Mouse (Mus musculus) MEL (cell line): ENCODE results near the gene Inpp5b. TPM values are rescaled to one million over a fixed set of nuclear protein-coding genes. Genes with fewer than 3 reads are reported as not detected.

Experiments
- DNase-seq: peaks from one replicate; pipeline ENCODE4 v3.0.0; 2011; ENCODE audit warnings: low read depth, low spot score
- H3K27ac ChIP-seq: 2 replicates; pipeline ENCODE4 v1.5.1; 2012; ENCODE audit warnings: low read depth, mild to moderate bottlenecking, control low read depth, low read length, moderate library complexity; ENCODE audit not compliant: control insufficient read depth
- H3K27me3 ChIP-seq, 2 experiments: fragments of 150-350 bp in 1 of 2; sonication (generic) in 1 of 2; 2 replicates each; pipeline ENCODE4 v1.6.1; 2012; ENCODE audit warnings: low read length in 2 of 2, mild to moderate bottlenecking in 2 of 2, improper control_type of control experiment in 1 of 2, moderate library complexity in 1 of 2; ENCODE audit not compliant: insufficient read depth in 2 of 2, control insufficient read depth in 1 of 2
- H3K36me3 ChIP-seq, 2 experiments: 2 replicates each; pipeline ENCODE4 v1.6.1; 2012 to 2014; ENCODE audit warnings: low read length in 2 of 2, improper control_type of control experiment in 1 of 2, inconsistent platforms in 1 of 2, mild to moderate bottlenecking in 1 of 2; ENCODE audit not compliant: insufficient read depth in 2 of 2, control insufficient read depth in 1 of 2
- H3K4me1 ChIP-seq, 2 experiments: fragments of 150-350 bp in 1 of 2; sonication (generic) in 1 of 2; 2 replicates each; pipeline ENCODE4 v1.6.1; 2012; ENCODE audit warnings: low read length in 2 of 2, improper control_type of control experiment in 1 of 2, mild to moderate bottlenecking in 1 of 2; ENCODE audit not compliant: insufficient read depth in 2 of 2, control insufficient read depth in 1 of 2
- H3K4me3 ChIP-seq, 2 experiments: fragments of 150-350 bp in 1 of 2; sonication (generic) in 1 of 2; 2 replicates each; pipeline ENCODE4 v1.5.1; 2012; ENCODE audit warnings: low read depth in 2 of 2, low read length in 2 of 2, mild to moderate bottlenecking in 2 of 2, moderate library complexity in 2 of 2, control low read depth in 1 of 2, improper control_type of control experiment in 1 of 2; ENCODE audit not compliant: control insufficient read depth in 1 of 2, insufficient read depth in 1 of 2
- H3K79me2 ChIP-seq: 2 replicates; pipeline ENCODE4 v1.6.1; 2012; ENCODE audit warnings: mild to moderate bottlenecking, low read length, moderate library complexity; ENCODE audit not compliant: control insufficient read depth, poor library complexity, insufficient read depth
- H3K9ac ChIP-seq: 2 replicates; pipeline ENCODE4 v1.6.1; 2012; ENCODE audit warnings: low read depth, mild to moderate bottlenecking, control low read depth, low read length, moderate library complexity; ENCODE audit not compliant: control insufficient read depth, poor library complexity, severe bottlenecking
- H3K9me3 ChIP-seq: fragments of 150-350 bp; sonication (generic); replicated peaks from 2 replicates; pipeline ENCODE4 v1.6.1; 2012; ENCODE audit warnings: mild to moderate bottlenecking, low read length, improper control_type of control experiment, moderate library complexity; ENCODE audit not compliant: insufficient read depth
- BHLHE40 ChIP-seq: IDR thresholded peaks from 2 replicates; pipeline ENCODE4 v1.6.1; 2012; ENCODE audit warnings: low read depth, mild to moderate bottlenecking, inconsistent platforms, low read length, improper control_type of control experiment, borderline replicate concordance
- CHD1 ChIP-seq: IDR thresholded peaks from 2 replicates; pipeline ENCODE4 v1.6.1; 2012; ENCODE audit warnings: low read depth, mild to moderate bottlenecking, inconsistent platforms, low read length, improper control_type of control experiment
- ELF1 ChIP-seq: IDR thresholded peaks from 2 replicates; pipeline ENCODE4 v1.6.1; 2014; ENCODE audit warnings: low read depth, mild to moderate bottlenecking, inconsistent platforms, low read length, improper control_type of control experiment, moderate library complexity
- ETS1 ChIP-seq: IDR thresholded peaks from 2 replicates; pipeline ENCODE4 v1.6.1; 2012; ENCODE audit warnings: low read depth, mild to moderate bottlenecking, inconsistent platforms, low read length, improper control_type of control experiment, moderate library complexity
- JUND ChIP-seq: IDR thresholded peaks from 2 replicates; pipeline ENCODE4 v1.6.1; 2011; ENCODE audit warnings: low read depth, mild to moderate bottlenecking, improper control_type of control experiment, low read length
- KAT2A ChIP-seq: conservative IDR thresholded peaks from 2 replicates; pipeline ENCODE4 v1.6.1; 2012; ENCODE audit warnings: low read depth, low read length, improper control_type of control experiment, inconsistent platforms
- MAFK ChIP-seq: IDR thresholded peaks from 2 replicates; pipeline ENCODE4 v1.6.1; 2011; ENCODE audit warnings: low read depth, mild to moderate bottlenecking, low read length, improper control_type of control experiment, borderline replicate concordance
- MAX ChIP-seq: IDR thresholded peaks from 2 replicates; pipeline ENCODE4 v1.6.1; 2011; ENCODE audit warnings: low read length, improper control_type of control experiment
- MAZ ChIP-seq: IDR thresholded peaks from 2 replicates; pipeline ENCODE4 v1.6.1; 2012; ENCODE audit warnings: low read depth, mild to moderate bottlenecking, inconsistent platforms, low read length, improper control_type of control experiment
- MEF2A ChIP-seq: IDR thresholded peaks from 2 replicates; pipeline ENCODE4 v1.6.1; 2014; ENCODE audit warnings: low read depth, mild to moderate bottlenecking, inconsistent platforms, low read length, improper control_type of control experiment; ENCODE audit not compliant: poor library complexity, insufficient replicate concordance, severe bottlenecking; ENCODE audit errors: extremely low read depth
- MXI1 ChIP-seq: IDR thresholded peaks from 2 replicates; pipeline ENCODE4 v1.6.1; 2011; ENCODE audit warnings: mild to moderate bottlenecking, low read depth, low read length, improper control_type of control experiment
- POLR2AphosphoS2 ChIP-seq: IDR thresholded peaks from 2 replicates; pipeline ENCODE4 v1.6.1; 2011; ENCODE audit warnings: low read length, improper control_type of control experiment
- POLR2AphosphoS5 ChIP-seq: IDR thresholded peaks from 2 replicates; pipeline ENCODE4 v1.6.1; 2012; ENCODE audit warnings: low read depth, borderline replicate concordance, mild to moderate bottlenecking, inconsistent platforms, low read length, moderate library complexity, mixed read lengths
- RAD21 ChIP-seq: IDR thresholded peaks from 2 replicates; pipeline ENCODE4 v1.6.1; 2011; ENCODE audit warnings: mild to moderate bottlenecking, low read depth, low read length, improper control_type of control experiment
- RCOR1 ChIP-seq: IDR thresholded peaks from 2 replicates; pipeline ENCODE4 v1.6.1; 2012; ENCODE audit warnings: low read depth, mild to moderate bottlenecking, inconsistent platforms, low read length, improper control_type of control experiment
- SMC3 ChIP-seq: IDR thresholded peaks from 2 replicates; pipeline ENCODE4 v1.6.1; 2011; ENCODE audit warnings: low read depth, low read length, improper control_type of control experiment
- TCF12 ChIP-seq: IDR thresholded peaks from 2 replicates; pipeline ENCODE4 v1.6.1; 2014; ENCODE audit warnings: low read depth, mild to moderate bottlenecking, inconsistent platforms, low read length, improper control_type of control experiment, moderate library complexity
- USF1 ChIP-seq: IDR thresholded peaks from 2 replicates; pipeline ENCODE4 v1.6.1; 2014; ENCODE audit warnings: low read depth, mild to moderate bottlenecking, inconsistent platforms, low read length, improper control_type of control experiment, moderate library complexity
- USF2 ChIP-seq, 2 experiments: IDR thresholded peaks; 2 replicates each; pipeline ENCODE4 v1.6.1; 2011 to 2012; ENCODE audit warnings: improper control_type of control experiment in 2 of 2, low read length in 2 of 2, borderline replicate concordance in 1 of 2, inconsistent platforms in 1 of 2, low read depth in 1 of 2, mild to moderate bottlenecking in 1 of 2; ENCODE audit not compliant: insufficient read depth in 1 of 2
- ZC3H11A ChIP-seq: IDR thresholded peaks from 2 replicates; pipeline ENCODE4 v1.6.1; 2012; ENCODE audit warnings: low read depth, mild to moderate bottlenecking, inconsistent platforms, low read length, improper control_type of control experiment
- ZKSCAN1 ChIP-seq: IDR thresholded peaks from 2 replicates; pipeline ENCODE4 v1.6.1; 2012; ENCODE audit warnings: low read depth, mild to moderate bottlenecking, inconsistent platforms, low read length, improper control_type of control experiment, moderate library complexity
- ZMIZ1 ChIP-seq: IDR thresholded peaks from 2 replicates; pipeline ENCODE4 v1.6.1; 2012; ENCODE audit warnings: low read depth, mild to moderate bottlenecking, inconsistent platforms, low read length, improper control_type of control experiment, moderate library complexity
- polyA plus RNA-seq, 2 experiments: library from polyadenylated mRNA; stranded (reverse) in 1 of 2; unstranded in 1 of 2; fragments of >175 nt in 1 of 2; fragments of >200 nt in 1 of 2; gene quantifications; 2 replicates each; pipeline versions ENCODE4 v1.2.1 to v1.2.4; 2012; ENCODE audit warnings: low replicate concordance in 2 of 2, low read depth in 1 of 2; ENCODE audit not compliant: insufficient read length in 2 of 2, insufficient read depth in 1 of 2, missing spikeins in 1 of 2
- total RNA-seq: library from RNA; depleted of rRNA; stranded (reverse); fragments of 300-350 nt; gene quantifications from 2 replicates; pipeline ENCODE4 v1.2.3, GENCODE M21; 2012

The Inpp5b gene
- total and polyA plus RNA-seq, 3 experiments, result 28.6 to 52.5 TPM; not detected in 1

- Histone ChIP-seq H3K9me3 (no peaks in the 10 kb centered on the region), H3K27me3 (no peaks in the 10 kb centered on the region), H3K79me2 (no peaks in the 10 kb centered on the region), H3K27ac (no peak overlapping the region), H3K36me3 (peaks cover 0 to 18% of the 10 kb centered on the region in 2 experiments; a peak in 2 of 4 replicates), H3K9ac (no peak overlapping the region), H3K4me3 (no peak overlapping the region), H3K4me1 (no peaks in the 10 kb centered on the region)
- no peak for DNase-seq
- TF ChIP-seq POLR2AphosphoS2 (no peak), MXI1 (no peak), ETS1 (no peak), USF2 (IDR thresholded peaks at IDR 0.05; ENCODE audit: borderline replicate concordance in 1 of 2, insufficient read depth in 1 of 2, low read depth in 1 of 2, low read length in 2 of 2) (no peak), ELF1 (no peak), USF1 (no peak), SMC3 (no peak), RAD21 (no peak), JUND (no peak), ZKSCAN1 (no peak), MAX (no peak), CHD1 (no peak)
Measured at GRCm38 (mm10) chr4:124790013-124790412, 48.4 kb downstream of the Inpp5b start.

- no peaks in the 10 kb centered on the region for H3K9me3 ChIP-seq
- no peak for TF ChIP-seq RCOR1
- TF ChIP-seq KAT2A, result no peak
- no peak for TF ChIP-seq BHLHE40
- no peak for TF ChIP-seq MEF2A
- TF ChIP-seq ZMIZ1, result no peak
- TF ChIP-seq TCF12, result no peak
- no peak for TF ChIP-seq POLR2AphosphoS5
- no peak for TF ChIP-seq SMC3
- TF ChIP-seq ZC3H11A, result no peak
- TF ChIP-seq MAFK, result no peak
- no peak for TF ChIP-seq MAZ
- no peak for TF ChIP-seq JUND
- DNase-seq, result no peak
- no peak overlapping the region for H3K27ac ChIP-seq
- H3K4me1 ChIP-seq, result no peaks in the 10 kb centered on the region
- no peaks in the 10 kb centered on the region for H3K27me3 ChIP-seq
- no peak overlapping the region for H3K4me3 ChIP-seq
- H3K79me2 ChIP-seq, result no peaks in the 10 kb centered on the region
- H3K36me3 ChIP-seq, result peaks cover 0 to 15% of the 10 kb centered on the region in 2 experiments; a peak in 2 of 4 replicates
- H3K9ac ChIP-seq, result no peak overlapping the region
Measured at GRCm38 (mm10) chr4:124792114-124792513, 50.5 kb downstream of the Inpp5b start.
